ENCODE assay signal across 30 mouse cellular contexts in genomic region chrX:31158534-31159085, GRCm38 (mm10). TPM values are rescaled to one million over a fixed set of nuclear protein-coding genes. Genes with fewer than 3 reads are reported as not detected.
DNase-seq lines count a peak whose midpoint lies in the region; TF ChIP-seq lines count a peak whose summit lies in the region.
"Not testable (repeated sequence)": the region's sequence is repeated elsewhere in the genome, so short reads cannot be mapped to it uniquely, and the experiment has no call there.
"Had no signal": no experiment of that assay in that cellular context is flagged by ENCODE, and none has a peak within 500 bp of the region (broad histone marks: within the 10 kb centered on the region; RNA-seq: fewer than 3 reads in every experiment).

No protein-coding gene starts in this region.

- not testable (repeated sequence) for H3K9ac ChIP-seq in CH12.LX (ENCODE audit: insufficient read depth, low read depth)

- not testable (repeated sequence) for H3K9me3 ChIP-seq in CH12.LX (replicated peaks; ENCODE audit: low read length)
- peaks cover 32% of the 10 kb centered on the region for H3K9me3 ChIP-seq in heart, embryonic 10.5 days
- H3K9me3 ChIP-seq in megakaryocyte, embryonic 14.5 days, result peaks cover 29% of the 10 kb centered on the region

- WGBS in heart, embryonic 10.5 days, result 73% methylated on average over 2 of the region's 2 CpGs

- TF ChIP-seq CTCF in CH12.LX (conservative IDR thresholded peaks at IDR 0.05 in 1 of 2, IDR thresholded peaks at IDR 0.05 in 1 of 2; ENCODE audit: low read depth in 2 of 2, low read length in 2 of 2), result not testable (repeated sequence)

- not testable (repeated sequence) for H3K27ac ChIP-seq in CH12.LX (ENCODE audit: insufficient read depth, low read depth); heart, embryonic 10.5 days

- H3K4me2 ChIP-seq in CH12.LX (ENCODE audit: insufficient read depth, low read depth, poor library complexity, severe bottlenecking), result not testable (repeated sequence)

- DNase-seq in 3T3-L1 (ENCODE audit: low read depth, low spot score) (peak; percentile 16), R1 (ENCODE audit: low read depth, low spot score) (peak; percentile 11)
- not testable (repeated sequence) for DNase-seq in CH12.LX (ENCODE audit: extremely low read depth)
- DNase-seq in heart, embryonic 10.5 days (ENCODE audit: low spot score), result peak; percentile 56
- peak; percentile 1 for DNase-seq in splenic B cell, adult 2 months (ENCODE audit: low read depth, low spot score)

- not testable (repeated sequence) for H3K79me2 ChIP-seq in CH12.LX (replicated peaks; ENCODE audit: control insufficient read depth, extremely low read depth, insufficient read depth, poor library complexity, severe bottlenecking)

- H3K4me1 ChIP-seq in CH12.LX (ENCODE audit: control insufficient read depth in 1 of 2, insufficient read depth in 2 of 2); heart, embryonic 10.5 days; megakaryocyte, embryonic 14.5 days: not testable (repeated sequence)

- not testable (repeated sequence) for TF ChIP-seq RAD21 in CH12.LX (IDR thresholded peaks at IDR 0.05; ENCODE audit: low read depth, low read length)

- not testable (repeated sequence) for H3K4me3 ChIP-seq in CH12.LX (replicated peaks in 1 of 3; ENCODE audit: low read depth in 2 of 3, low read length in 2 of 3, poor library complexity in 1 of 3); heart, embryonic 10.5 days
- peak overlapping the region; percentile 2 for H3K4me3 ChIP-seq in megakaryocyte, embryonic 14.5 days (replicated peaks)

- dilution Hi-C loops in CH12.LX (cut with MboI; ENCODE audit: extremely low pct_ligation_motif_present, extremely low pct_unique_long_range_greater_than_20kb, low sequenced_read_pairs), result not testable (repeated sequence)

- not testable (repeated sequence) for H3K27me3 ChIP-seq in CH12.LX (replicated peaks); heart, embryonic 10.5 days (ENCODE audit: insufficient read depth, poor library complexity, severe bottlenecking); megakaryocyte, embryonic 14.5 days (replicated peaks); splenic B cell, adult 2 months (ENCODE audit: control insufficient read depth, insufficient read depth, low read length, poor library complexity, severe bottlenecking)

- in situ Hi-C loops in CH12.LX (cut with MboI; ENCODE audit: low pct_ligation_motif_present, low pct_unique_long_range_greater_than_20kb, low sequenced_read_pairs), result not testable (repeated sequence)

- not testable (repeated sequence) for TF ChIP-seq POLR2A in CH12.LX (IDR thresholded peaks at IDR 0.05; ENCODE audit: low read depth, low read length)

- not testable (repeated sequence) for H3K36me3 ChIP-seq in CH12.LX (replicated peaks in 1 of 2; ENCODE audit: control insufficient read depth in 1 of 2, insufficient read depth in 1 of 2, low read length in 1 of 2); heart, embryonic 10.5 days; megakaryocyte, embryonic 14.5 days (replicated peaks; ENCODE audit: low read length); splenic B cell, adult 2 months (ENCODE audit: control insufficient read depth, insufficient read depth, low read length, poor library complexity, severe bottlenecking)

- not testable (repeated sequence) for TF ChIP-seq EP300 in CH12.LX (IDR thresholded peaks at IDR 0.05; ENCODE audit: low read length)

TF ChIP-seq in CH12.LX, 34 proteins besides CTCF, POLR2A, EP300 and RAD21:
- TF ChIP-seq NELFE (IDR thresholded peaks at IDR 0.05; ENCODE audit: low read depth, low read length), result 0 out of 2 replicates have a peak, but pooled peaks have one; percentile 21

RNA-seq across cellular contexts. Expression of gene Btbd35f29, which starts 41.1 kb away (rescaled TPM):
- not detected in 2 replicates for total RNA-seq in CH12.LX (2012; rRNA removed)
- not detected in 2 replicates for total RNA-seq in CH12.LX (2014; rRNA removed)
- not detected in 2 replicates for polyA plus RNA-seq in CH12.LX (2012; ENCODE audit: insufficient read length, low read depth)
- polyA plus RNA-seq in heart, embryonic 10.5 days (2016; fragmentation: Nextera tagmentation; extraction: Ambion mirVana), result not detected in 2 replicates
- not detected in 2 replicates for polyA plus RNA-seq in megakaryocyte, embryonic 14.5 days (2012; ENCODE audit: insufficient read depth, low replicate concordance)
- total RNA-seq: adrenal gland, adult 2 months; adrenal gland, postnatal 14 days; adrenal gland, postnatal 4 days; common myeloid progenitor, adult 5-6 weeks; forebrain, postnatal 0 days; gastrocnemius, adult 2 months; gastrocnemius, postnatal 14 days; gastrocnemius, postnatal 4 days; heart, adult 18-20 months; heart, postnatal 14 days; heart, postnatal 4 days; hindbrain, postnatal 0 days had no signal
- polyA plus RNA-seq: adrenal gland, adult 2 months; cerebellum, adult 2 months; embryonic facial prominence, embryonic 12.5 days; embryonic facial prominence, embryonic 15.5 days; forebrain, embryonic 11.5 days; forebrain, embryonic 14.5 days; forebrain, postnatal 0 days; frontal cortex, adult 2 months; heart, embryonic 13.5 days; heart, embryonic 16.5 days; hindbrain, embryonic 11.5 days; hindbrain, embryonic 14.5 days; hindbrain, postnatal 0 days; inflammation-experienced regulatory T-cells, adult 6 months; intestine, embryonic 16.5 days had no signal
